Mouse (Mus musculus): ENCODE data around the gene Gm20458.

The Gm20458 gene

GRCm38 (mm10) chr2:164460745-164461551, at the start of gene Gm20458:
Gene Gm20458, plus strand, starts transcription at chr2:164460967.
- in situ Hi-C loops (cut with MboI; ENCODE audit: unreplicated experiment in 2 of 2): loop anchor here (5.0 kb wide), 1 partner anchor 56 kb away; no protein-coding TSS in a partner anchor

GRCm38 (mm10) chr2:164414167-164414566, 46.6 kb upstream of the Gm20458 start:
- in situ Hi-C loops (cut with MboI; ENCODE audit: unreplicated experiment in 2 of 2): loop anchor here in 1 of 2 experiments (5.0 kb wide), 1 partner anchor 308 kb away; no protein-coding TSS in a partner anchor

- in situ Hi-C loops (cut with MboI; ENCODE audit: unreplicated experiment in 2 of 2): loop anchor here in 1 of 2 experiments (5.0 kb wide), 1 partner anchor 308 kb away; no protein-coding TSS in a partner anchor
Measured at GRCm38 (mm10) chr2:164414581-164414980, 46.2 kb upstream of the Gm20458 start.

GRCm38 (mm10) chr2:164417198-164417597, 43.6 kb upstream of the Gm20458 start:
- in situ Hi-C loops (cut with MboI; ENCODE audit: unreplicated experiment in 2 of 2): loop anchor here (5.0 kb wide), 3 partner anchors 40 to 310 kb away; partner anchors contain the start of gene Sys1 (in 2 of the 2)

- in situ Hi-C loops (cut with MboI; ENCODE audit: unreplicated experiment in 2 of 2): loop anchor here (5.0 kb wide), 3 partner anchors 39 to 309 kb away; partner anchors contain the start of gene Sys1 (in 2 of the 2)
Measured at GRCm38 (mm10) chr2:164418308-164418875, 42.4 kb upstream of the Gm20458 start.

- in situ Hi-C loops (cut with MboI; ENCODE audit: unreplicated experiment in 2 of 2): loop anchor here (5.0 kb wide), 3 partner anchors 38 to 308 kb away; partner anchors contain the start of gene Sys1 (in 2 of the 2)
Measured at GRCm38 (mm10) chr2:164419489-164419888, 41.3 kb upstream of the Gm20458 start.

- in situ Hi-C loops (cut with MboI; ENCODE audit: unreplicated experiment in 2 of 2): no loop called here
Measured at GRCm38 (mm10) chr2:164421306-164421705, 39.5 kb upstream of the Gm20458 start.

- in situ Hi-C loops (cut with MboI; ENCODE audit: unreplicated experiment in 2 of 2): no loop called here
Measured at GRCm38 (mm10) chr2:164421979-164422378, 38.8 kb upstream of the Gm20458 start.

- in situ Hi-C loops (cut with MboI; ENCODE audit: unreplicated experiment in 2 of 2): no loop called here
Measured at GRCm38 (mm10) chr2:164422675-164423393, 37.9 kb upstream of the Gm20458 start.

- in situ Hi-C loops (cut with MboI; ENCODE audit: unreplicated experiment in 2 of 2): no loop called here
Measured at GRCm38 (mm10) chr2:164423464-164423863, 37.3 kb upstream of the Gm20458 start.

- in situ Hi-C loops (cut with MboI; ENCODE audit: unreplicated experiment in 2 of 2): no loop called here
Measured at GRCm38 (mm10) chr2:164424406-164424805, 36.4 kb upstream of the Gm20458 start.

- in situ Hi-C loops (cut with MboI; ENCODE audit: unreplicated experiment in 2 of 2): no loop called here
Measured at GRCm38 (mm10) chr2:164425401-164425800, 35.4 kb upstream of the Gm20458 start.

- in situ Hi-C loops (cut with MboI; ENCODE audit: unreplicated experiment in 2 of 2): no loop called here
Measured at GRCm38 (mm10) chr2:164426121-164426520, 34.6 kb upstream of the Gm20458 start.

GRCm38 (mm10) chr2:164426952-164427351, 33.8 kb upstream of the Gm20458 start:
- in situ Hi-C loops (cut with MboI; ENCODE audit: unreplicated experiment in 2 of 2): no loop called here

GRCm38 (mm10) chr2:164428451-164428850, 32.3 kb upstream of the Gm20458 start:
- in situ Hi-C loops (cut with MboI; ENCODE audit: unreplicated experiment in 2 of 2): no loop called here

- in situ Hi-C loops (cut with MboI; ENCODE audit: unreplicated experiment in 2 of 2): no loop called here
Measured at GRCm38 (mm10) chr2:164429881-164430615, 30.7 kb upstream of the Gm20458 start.

GRCm38 (mm10) chr2:164430697-164431096, 30.1 kb upstream of the Gm20458 start:
- in situ Hi-C loops (cut with MboI; ENCODE audit: unreplicated experiment in 2 of 2): no loop called here

- in situ Hi-C loops (cut with MboI; ENCODE audit: unreplicated experiment in 2 of 2): no loop called here
Measured at GRCm38 (mm10) chr2:164431676-164432465, 28.9 kb upstream of the Gm20458 start.

- in situ Hi-C loops (cut with MboI; ENCODE audit: unreplicated experiment in 2 of 2): no loop called here
Measured at GRCm38 (mm10) chr2:164432541-164433191, 28.1 kb upstream of the Gm20458 start.
